Mouse (Mus musculus) lung, embryonic 14.5 days (tissue): ENCODE results near the gene Phf5a. TPM values are rescaled to one million over a fixed set of nuclear protein-coding genes. Genes with fewer than 3 reads are reported as not detected.

Source experiments
- ATAC-seq: fragments of 200-750 bp; cut with Nextera tagmentation; 2 replicates; pipeline ENCODE4 v1.8.0; 2017; ENCODE audit warnings: mild to moderate bottlenecking, moderate TSS enrichment, moderate library complexity; ENCODE audit not compliant: insufficient read depth
- DNase-seq: peaks from one replicate; pipeline ENCODE4 v3.0.0-alpha.2; 2015
- H3K27ac ChIP-seq: fragments of 300-500 bp; sonication (generic); 2 replicates; pipeline ENCODE4 v1.5.1; 2014; ENCODE audit warnings: low read depth, mild to moderate bottlenecking, moderate library complexity
- H3K27me3 ChIP-seq: fragments of 300-500 bp; sonication (generic); 2 replicates; pipeline ENCODE4 v1.6.1; 2014; ENCODE audit warnings: low read length, control low read depth; ENCODE audit not compliant: insufficient read depth
- H3K36me3 ChIP-seq: fragments of 300-500 bp; sonication (generic); 2 replicates; pipeline ENCODE4 v1.6.1; 2014; ENCODE audit warnings: control low read depth; ENCODE audit not compliant: insufficient read depth
- H3K4me1 ChIP-seq: fragments of 300-500 bp; sonication (generic); 2 replicates; pipeline ENCODE4 v1.6.1; 2014; ENCODE audit warnings: antibody characterized with exemption, control low read depth; ENCODE audit not compliant: insufficient read depth
- H3K4me2 ChIP-seq: fragments of 300-500 bp; sonication (generic); 2 replicates; pipeline ENCODE4 v1.6.1; 2014; ENCODE audit warnings: mild to moderate bottlenecking
- H3K4me3 ChIP-seq: fragments of 300-500 bp; sonication (generic); 2 replicates; pipeline ENCODE4 v1.5.1; 2014; ENCODE audit warnings: low read depth, low read length
- H3K9ac ChIP-seq: fragments of 300-500 bp; sonication (generic); 2 replicates; pipeline ENCODE4 v1.6.1; 2014
- H3K9me3 ChIP-seq: fragments of 300-500 bp; sonication (generic); 2 replicates; pipeline ENCODE4 v1.6.1; 2016; ENCODE audit warnings: low read depth, low read length, control low read depth
- CTCF ChIP-seq: IDR thresholded peaks from 2 replicates; pipeline ENCODE4 v1.5.1; 2016; ENCODE audit warnings: antibody characterized with exemption, low read depth
- WGBS: fragments of 180-500 bp; shearing (Covaris S2); extraction: QIAGEN DNeasy Blood & Tissue Kit; methylation state at CpG from one replicate; pipeline ENCODE4 v1.1.7; 2014; 5-methylcytosine and 5-hydroxymethylcytosine counted together
- polyA plus RNA-seq: library from polyadenylated mRNA; unstranded; fragments of >200 nt; fragmentation: Nextera tagmentation; extraction: Ambion mirVana; gene quantifications from 2 replicates; pipeline ENCODE4 v1.2.1, GENCODE M21; 2014

Gene Phf5a
- polyA plus RNA-seq, 1 experiment from 2014 or later: 220 TPM

GRCm38 (mm10) chr15:81860471-81861135, 11.1 kb downstream of the Phf5a start:
- ATAC-seq (no peak), DNase-seq (peak; percentile 67)
- H3K27ac ChIP-seq: peak overlapping the region; percentile 80
- H3K4me2 ChIP-seq: peak overlapping the region; percentile 99
- H3K9me3 ChIP-seq: no peaks in the 10 kb centered on the region
- H3K4me3 ChIP-seq: peak overlapping the region; percentile 97
- WGBS: 32% methylated on average over 8 of the region's 8 CpGs
- H3K4me1 ChIP-seq: no peaks in the 10 kb centered on the region
- no peaks in the 10 kb centered on the region for H3K27me3 ChIP-seq
- peaks cover 16% of the 10 kb centered on the region for H3K36me3 ChIP-seq
- H3K9ac ChIP-seq: no peak overlapping the region
- no peak for TF ChIP-seq CTCF

- no peaks in the 10 kb centered on the region for H3K4me1 ChIP-seq
- H3K4me2 ChIP-seq: peak overlapping the region; percentile 99
- ATAC-seq (peak; percentile 80), DNase-seq (peak; percentile 96)
- H3K27ac ChIP-seq: peak overlapping the region; percentile 97
- no peaks in the 10 kb centered on the region for H3K9me3 ChIP-seq
- TF ChIP-seq CTCF: no peak
- no peaks in the 10 kb centered on the region for H3K27me3 ChIP-seq
- under 1% methylated on average over 39 of the region's 39 CpGs for WGBS
- H3K9ac ChIP-seq: peak overlapping the region; percentile 88
- peak overlapping the region; percentile 97 for H3K4me3 ChIP-seq
- peaks cover 11% of the 10 kb centered on the region; the same call in 1 of the 2 replicates for H3K36me3 ChIP-seq
Observed at GRCm38 (mm10) chr15:81859330-81860255, 12.1 kb downstream of the Phf5a start.

GRCm38 (mm10) chr15:81858517-81859329, 13.0 kb downstream of the Phf5a start, which contains the start of gene Tob2:
TSS of gene Tob2 (minus strand) at chr15:81858796.
- H3K4me2 ChIP-seq: peak within 1 kb of the TSS; percentile 99
- peak within 1 kb of the TSS; percentile 97 for H3K27ac ChIP-seq
- WGBS: under 1% methylated on average over 44 of the region's 44 CpGs
- peak; percentile 64 for DNase-seq
- no peaks in the 10 kb centered on the region for H3K9me3 ChIP-seq
- H3K36me3 ChIP-seq: peaks cover 11% of the 10 kb centered on the region; the same call in 1 of the 2 replicates
- H3K4me3 ChIP-seq: peak within 1 kb of the TSS; percentile 97
- H3K4me1 ChIP-seq: no peaks in the 10 kb centered on the region
- peak; percentile 2 for ATAC-seq
- peak within 1 kb of the TSS; percentile 88 for H3K9ac ChIP-seq
- no peaks in the 10 kb centered on the region for H3K27me3 ChIP-seq
- peak; percentile 29; the same call in 1 of the 2 replicates for TF ChIP-seq CTCF

GRCm38 (mm10) chr15:81858138-81858516, 13.6 kb downstream of the Phf5a start:
- Histone ChIP-seq H3K27ac (peak overlapping the region; percentile 97), H3K9ac (peak overlapping the region; percentile 88), H3K4me2 (peak overlapping the region; percentile 99), H3K27me3 (no peaks in the 10 kb centered on the region), H3K36me3 (peaks cover 16% of the 10 kb centered on the region; the same call in 1 of the 2 replicates), H3K4me1 (no peaks in the 10 kb centered on the region), H3K4me3 (peak overlapping the region; percentile 97), H3K9me3 (no peaks in the 10 kb centered on the region)
- DNase-seq (peak; percentile 96), ATAC-seq (peak; percentile 22)
- WGBS: under 1% methylated on average over 23 of the region's 23 CpGs
- no peak for TF ChIP-seq CTCF

- H3K27ac ChIP-seq: peak overlapping the region; percentile 97
- under 1% methylated on average over 33 of the region's 33 CpGs for WGBS
- H3K4me3 ChIP-seq: peak overlapping the region; percentile 97
- H3K9ac ChIP-seq: peak overlapping the region; percentile 88
- H3K36me3 ChIP-seq: peaks cover 20% of the 10 kb centered on the region; the same call in 1 of the 2 replicates
- H3K27me3 ChIP-seq: no peaks in the 10 kb centered on the region
- no peaks in the 10 kb centered on the region for H3K4me1 ChIP-seq
- no peak for TF ChIP-seq CTCF
- ATAC-seq (peak; percentile 16; the same call in 1 of the 2 replicates), DNase-seq (peak; percentile 63)
- H3K9me3 ChIP-seq: no peaks in the 10 kb centered on the region
- peak overlapping the region; percentile 99 for H3K4me2 ChIP-seq
Observed at GRCm38 (mm10) chr15:81857724-81858116, 14.0 kb downstream of the Phf5a start.

- Histone ChIP-seq H3K27ac (peak overlapping the region; percentile 97), H3K27me3 (no peaks in the 10 kb centered on the region), H3K9ac (peak overlapping the region; percentile 88), H3K4me3 (peak overlapping the region; percentile 97), H3K4me2 (peak overlapping the region; percentile 99), H3K36me3 (peaks cover 26% of the 10 kb centered on the region), H3K9me3 (no peaks in the 10 kb centered on the region), H3K4me1 (no peaks in the 10 kb centered on the region)
- WGBS: 0% methylated on average over 14 of the region's 14 CpGs
- DNase-seq: peak; percentile 28
- TF ChIP-seq CTCF: no peak
- no peak for ATAC-seq
Observed at GRCm38 (mm10) chr15:81856938-81857723, 14.6 kb downstream of the Phf5a start.
